Mouse (Mus musculus) liver, embryonic 12.5 days (tissue): ENCODE data around the gene Plg. TPM values are rescaled to one million over a fixed set of nuclear protein-coding genes. Genes with fewer than 3 reads are reported as not detected.
A peak's percentile ranks its signal among the peaks of the same experiment; 100 is the strongest.

Source experiments
- ATAC-seq: fragments of 200-750 bp; cut with Nextera tagmentation; 2 replicates; pipeline ENCODE4 v1.8.0; 2017; ENCODE audit warnings: moderate number of reproducible peaks, mild to moderate bottlenecking, moderate library complexity
- H3K27ac ChIP-seq: fragments of 300-500 bp; sonication (generic); 2 replicates; pipeline ENCODE4 v1.5.1; 2016; ENCODE audit warnings: mild to moderate bottlenecking
- H3K27me3 ChIP-seq: fragments of 300-500 bp; sonication (generic); replicated peaks from 2 replicates; pipeline ENCODE4 v1.6.1; 2016; ENCODE audit warnings: mild to moderate bottlenecking, moderate library complexity
- H3K36me3 ChIP-seq: fragments of 300-500 bp; sonication (generic); 2 replicates; pipeline ENCODE4 v1.6.1; 2016; ENCODE audit warnings: mild to moderate bottlenecking, moderate library complexity
- H3K4me1 ChIP-seq: fragments of 300-500 bp; sonication (generic); 2 replicates; pipeline ENCODE4 v1.6.1; 2016
- H3K4me2 ChIP-seq: fragments of 300-500 bp; sonication (generic); 2 replicates; pipeline ENCODE4 v1.6.1; 2016; ENCODE audit warnings: mild to moderate bottlenecking, moderate library complexity
- H3K4me3 ChIP-seq: fragments of 300-500 bp; sonication (generic); 2 replicates; pipeline ENCODE4 v1.5.1; 2016; ENCODE audit warnings: mild to moderate bottlenecking, moderate library complexity
- H3K9ac ChIP-seq: fragments of 300-500 bp; sonication (generic); 2 replicates; pipeline ENCODE4 v1.6.1; 2016; ENCODE audit warnings: mild to moderate bottlenecking, moderate library complexity
- H3K9me3 ChIP-seq: fragments of 300-500 bp; sonication (generic); replicated peaks from 2 replicates; pipeline ENCODE4 v1.6.1; 2016; ENCODE audit warnings: mild to moderate bottlenecking, moderate library complexity
- WGBS: fragments of 180-500 bp; shearing (Covaris S2); methylation state at CpG from one replicate; pipeline ENCODE4 v1.1.7; 2016; ENCODE audit not compliant: insufficient replicate concordance; 5-methylcytosine and 5-hydroxymethylcytosine counted together
- polyA plus RNA-seq: library from polyadenylated mRNA; unstranded; fragments of >200 nt; fragmentation: Nextera tagmentation; extraction: Ambion mirVana; gene quantifications from 2 replicates; pipeline ENCODE4 v1.2.1, GENCODE M21; 2016

The Plg gene
- polyA plus RNA-seq, 1 experiment from 2014 or later: 139 TPM

DNA sequence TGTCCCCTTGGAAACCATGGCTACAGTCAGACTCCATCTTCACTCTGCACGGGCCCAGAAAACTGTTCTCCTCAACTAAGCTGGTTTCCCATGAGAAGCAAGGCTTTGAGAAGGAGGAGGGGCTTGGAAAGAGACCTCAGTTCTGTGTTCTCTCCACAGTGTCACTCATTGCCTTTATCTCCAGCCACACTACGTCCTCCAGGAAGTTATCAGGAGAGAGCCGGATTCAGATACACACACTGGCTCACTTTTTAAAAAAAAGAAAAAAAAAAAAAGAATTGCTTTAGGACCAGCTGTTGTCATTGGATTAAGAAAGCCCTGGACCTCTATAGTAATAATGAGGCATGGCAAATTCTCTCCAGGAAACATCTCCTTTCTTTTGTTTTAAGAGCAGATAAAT lies 48.7 kb downstream of the Plg start:
- Histone ChIP-seq H3K9me3 (no peaks in the 10 kb centered on the region), H3K4me2 (peak overlapping the region; percentile 32; the same call in 1 of the 2 replicates), H3K36me3 (no peaks in the 10 kb centered on the region), H3K9ac (no peak overlapping the region), H3K27ac (no peak overlapping the region), H3K27me3 (no peaks in the 10 kb centered on the region), H3K4me1 (peaks cover 23% of the 10 kb centered on the region), H3K4me3 (no peak overlapping the region)
- WGBS: 6% methylated on average over 3 of the region's 3 CpGs
- ATAC-seq: peak; percentile 91

DNA sequence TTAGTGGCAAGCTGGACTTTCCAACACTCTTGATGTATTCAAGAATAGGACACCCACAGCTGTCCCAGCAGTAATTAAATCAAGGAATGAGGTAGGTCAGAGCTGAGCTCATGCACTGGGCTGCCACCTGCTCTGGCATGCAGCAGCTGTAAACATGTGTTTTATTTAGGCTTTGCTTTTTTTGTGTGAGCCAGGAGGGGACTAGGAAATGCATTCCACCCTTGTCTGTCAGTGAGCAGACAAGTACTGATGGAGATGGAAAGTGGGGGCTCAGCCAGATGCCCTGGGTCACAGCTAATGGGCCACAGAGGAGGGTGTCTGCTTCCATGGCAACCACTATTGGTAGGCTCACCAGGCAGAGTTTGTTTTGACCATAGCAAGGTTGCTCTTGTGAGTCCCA lies 50.0 kb downstream of the Plg start:
- Histone ChIP-seq H3K9ac (no peak overlapping the region), H3K27ac (no peak overlapping the region), H3K27me3 (no peaks in the 10 kb centered on the region), H3K4me2 (no peak overlapping the region), H3K36me3 (no peaks in the 10 kb centered on the region), H3K9me3 (no peaks in the 10 kb centered on the region), H3K4me1 (peaks cover 23% of the 10 kb centered on the region), H3K4me3 (no peak overlapping the region)
- no peak for ATAC-seq

DNA sequence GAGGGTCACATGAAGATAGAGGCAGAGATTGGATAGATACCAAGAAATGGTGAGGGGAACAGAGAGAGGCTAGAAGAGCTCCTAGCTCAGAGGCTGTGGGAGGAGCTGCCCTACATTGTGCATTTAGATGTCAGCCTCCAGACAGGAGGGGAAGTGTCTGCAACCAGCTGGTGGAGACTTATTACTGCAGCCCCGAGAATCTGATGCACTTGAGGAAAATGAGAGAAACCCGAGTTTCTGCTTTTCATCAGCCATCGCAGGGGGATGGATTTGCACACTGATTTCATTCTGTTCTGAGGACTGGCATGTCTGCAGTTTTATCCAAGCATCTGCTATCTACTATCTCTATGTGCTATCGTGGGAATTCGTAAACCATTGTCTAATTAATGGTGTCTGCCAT lies 53.3 kb downstream of the Plg start:
- 50% methylated on average over 5 of the region's 5 CpGs for WGBS
- Histone ChIP-seq H3K27ac (no peak overlapping the region), H3K4me3 (no peak overlapping the region), H3K9ac (no peak overlapping the region), H3K36me3 (no peaks in the 10 kb centered on the region), H3K27me3 (no peaks in the 10 kb centered on the region), H3K9me3 (no peaks in the 10 kb centered on the region), H3K4me1 (peaks cover 19% of the 10 kb centered on the region), H3K4me2 (no peak overlapping the region)
- ATAC-seq: no peak

DNA sequence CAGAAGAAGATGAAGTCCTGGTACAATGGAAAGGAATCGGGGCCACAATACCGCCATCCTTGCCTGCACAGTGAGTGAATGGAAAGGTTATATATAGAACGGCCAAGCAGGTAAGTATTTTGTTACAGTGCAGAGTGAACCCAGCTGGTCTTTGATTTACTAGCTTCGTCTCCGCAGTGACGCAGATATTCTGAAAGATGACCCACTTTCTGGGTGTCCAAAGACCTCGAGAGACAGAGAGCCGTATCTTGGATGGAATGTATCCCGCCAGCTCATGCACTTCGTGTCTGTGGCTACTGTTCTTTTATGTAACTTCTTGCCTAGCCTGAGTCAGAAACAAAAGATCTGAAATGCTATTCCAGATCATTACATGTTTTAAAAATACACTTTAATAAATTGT lies 59.4 kb downstream of the Plg start:
- ATAC-seq: no peak
- Histone ChIP-seq H3K4me1 (no peaks in the 10 kb centered on the region), H3K27ac (no peak overlapping the region), H3K27me3 (no peaks in the 10 kb centered on the region), H3K9me3 (no peaks in the 10 kb centered on the region), H3K9ac (no peak overlapping the region), H3K36me3 (no peaks in the 10 kb centered on the region), H3K4me2 (no peak overlapping the region), H3K4me3 (no peak overlapping the region)
- WGBS: 79% methylated on average over 10 of the region's 10 CpGs

DNA sequence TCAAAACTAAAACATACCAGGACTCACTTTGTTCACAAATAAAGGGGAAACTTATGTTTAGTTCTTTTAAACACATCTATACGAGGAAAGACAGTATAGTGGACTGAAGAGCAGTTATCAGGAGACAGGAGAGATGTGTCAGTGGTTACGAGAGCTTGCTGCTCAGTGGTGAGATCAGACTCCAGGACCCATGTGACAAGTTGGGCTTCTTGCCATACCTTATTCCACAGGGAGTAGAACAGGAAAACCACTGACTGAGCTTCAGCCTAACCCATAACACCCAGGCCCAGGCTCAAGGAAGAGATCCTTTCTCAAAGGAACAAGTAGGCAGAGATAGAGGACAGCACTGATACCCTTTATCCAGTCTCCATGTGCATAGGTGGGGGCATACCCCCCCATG lies 66.2 kb downstream of the Plg start:
- no peaks in the 10 kb centered on the region for H3K9me3 ChIP-seq
- H3K9ac ChIP-seq: no peak overlapping the region
- H3K36me3 ChIP-seq: no peaks in the 10 kb centered on the region
- no peak overlapping the region for H3K27ac ChIP-seq
- no peaks in the 10 kb centered on the region for H3K4me1 ChIP-seq
- H3K27me3 ChIP-seq: no peaks in the 10 kb centered on the region
- no peak overlapping the region for H3K4me3 ChIP-seq
- no peak for ATAC-seq
- no peak overlapping the region for H3K4me2 ChIP-seq
- WGBS: 56% methylated on average over 2 of the region's 2 CpGs

DNA sequence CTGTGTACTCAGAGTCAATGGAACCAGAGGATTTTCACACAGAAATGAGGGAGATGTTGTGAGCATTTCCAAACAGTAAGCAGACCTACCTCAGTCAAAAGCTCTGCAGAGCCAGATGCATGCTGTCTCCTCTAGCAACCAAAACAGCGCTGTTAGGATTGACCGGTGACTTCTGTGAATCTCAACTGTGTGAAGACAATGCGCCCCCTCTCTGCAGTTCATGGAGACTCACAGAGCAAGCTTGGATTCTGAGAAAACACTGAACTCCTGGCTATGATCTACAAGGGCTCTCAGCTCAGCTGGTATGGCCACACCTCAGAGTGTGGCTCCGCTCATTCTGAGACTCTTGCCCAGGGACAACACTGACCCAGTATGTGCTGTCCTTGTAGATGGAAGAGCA lies 72.8 kb downstream of the Plg start:
- no peaks in the 10 kb centered on the region for H3K36me3 ChIP-seq
- WGBS: 73% methylated on average over 4 of the region's 4 CpGs
- ATAC-seq: no peak
- no peaks in the 10 kb centered on the region for H3K9me3 ChIP-seq
- no peak overlapping the region for H3K4me2 ChIP-seq
- H3K4me1 ChIP-seq: no peaks in the 10 kb centered on the region
- no peak overlapping the region for H3K4me3 ChIP-seq
- H3K9ac ChIP-seq: no peak overlapping the region
- H3K27ac ChIP-seq: no peak overlapping the region
- H3K27me3 ChIP-seq: no peaks in the 10 kb centered on the region

DNA sequence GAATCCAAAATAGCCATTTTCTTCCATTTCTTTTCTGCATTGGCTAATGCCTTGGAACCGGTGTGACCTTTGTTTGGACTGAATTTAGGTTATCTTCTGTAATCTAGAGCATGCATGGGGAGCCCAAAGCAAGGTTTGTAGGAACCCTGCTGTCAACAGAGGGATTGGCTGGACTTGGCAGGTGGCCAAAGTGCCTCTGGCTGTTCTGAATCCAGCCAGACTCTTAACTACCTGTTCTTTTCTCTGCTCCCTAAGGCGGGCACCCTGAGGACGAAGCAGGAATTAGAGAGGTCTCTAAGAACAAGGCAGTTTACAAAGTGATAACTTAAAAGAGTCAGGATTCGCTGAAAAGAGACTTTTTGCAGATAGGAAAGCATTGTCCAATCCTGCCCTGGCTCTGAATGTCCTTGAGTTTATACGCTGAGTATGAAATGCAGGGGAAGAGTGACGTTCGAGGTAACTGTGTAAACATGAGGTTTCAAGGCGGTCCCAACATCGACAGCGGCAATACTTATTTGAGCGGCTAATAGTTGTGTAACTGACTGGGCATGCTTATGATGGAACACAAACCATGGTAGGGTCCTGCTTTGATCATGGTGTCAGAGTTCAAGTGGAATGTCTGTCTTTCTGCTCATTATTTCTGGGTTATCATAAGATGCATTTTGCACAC lies 74.6 kb downstream of the Plg start:
- H3K27me3 ChIP-seq: no peaks in the 10 kb centered on the region
- ATAC-seq: no peak
- H3K4me1 ChIP-seq: no peaks in the 10 kb centered on the region
- no peak overlapping the region for H3K4me3 ChIP-seq
- no peak overlapping the region for H3K27ac ChIP-seq
- no peaks in the 10 kb centered on the region for H3K9me3 ChIP-seq
- 70% methylated on average over 11 of the region's 11 CpGs for WGBS
- H3K9ac ChIP-seq: no peak overlapping the region
- H3K4me2 ChIP-seq: no peak overlapping the region
- no peaks in the 10 kb centered on the region for H3K36me3 ChIP-seq

DNA sequence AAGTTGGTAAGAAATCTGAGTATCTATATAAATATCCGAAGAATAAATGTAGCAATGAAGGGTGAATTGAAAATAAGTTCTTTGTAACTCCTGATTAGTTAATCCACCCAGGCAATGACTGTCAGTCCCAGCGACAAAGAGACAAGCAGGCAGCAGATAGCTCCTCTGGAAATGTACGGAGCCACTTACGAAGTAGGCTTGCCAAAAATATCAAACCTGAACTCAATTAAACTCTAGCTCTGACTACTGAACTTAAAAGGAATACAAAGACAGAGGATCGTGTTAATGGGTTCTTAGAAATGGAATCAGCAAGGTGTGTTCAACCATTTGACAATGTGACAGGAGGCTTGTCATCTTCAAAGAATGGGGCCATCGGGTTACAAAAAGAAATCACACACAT lies 75.3 kb downstream of the Plg start:
- no peak overlapping the region for H3K9ac ChIP-seq
- no peak overlapping the region for H3K4me2 ChIP-seq
- H3K9me3 ChIP-seq: no peaks in the 10 kb centered on the region
- 72% methylated on average over 6 of the region's 6 CpGs for WGBS
- H3K27ac ChIP-seq: no peak overlapping the region
- no peaks in the 10 kb centered on the region for H3K27me3 ChIP-seq
- no peak overlapping the region for H3K4me3 ChIP-seq
- ATAC-seq: no peak
- H3K4me1 ChIP-seq: no peaks in the 10 kb centered on the region
- no peaks in the 10 kb centered on the region for H3K36me3 ChIP-seq

DNA sequence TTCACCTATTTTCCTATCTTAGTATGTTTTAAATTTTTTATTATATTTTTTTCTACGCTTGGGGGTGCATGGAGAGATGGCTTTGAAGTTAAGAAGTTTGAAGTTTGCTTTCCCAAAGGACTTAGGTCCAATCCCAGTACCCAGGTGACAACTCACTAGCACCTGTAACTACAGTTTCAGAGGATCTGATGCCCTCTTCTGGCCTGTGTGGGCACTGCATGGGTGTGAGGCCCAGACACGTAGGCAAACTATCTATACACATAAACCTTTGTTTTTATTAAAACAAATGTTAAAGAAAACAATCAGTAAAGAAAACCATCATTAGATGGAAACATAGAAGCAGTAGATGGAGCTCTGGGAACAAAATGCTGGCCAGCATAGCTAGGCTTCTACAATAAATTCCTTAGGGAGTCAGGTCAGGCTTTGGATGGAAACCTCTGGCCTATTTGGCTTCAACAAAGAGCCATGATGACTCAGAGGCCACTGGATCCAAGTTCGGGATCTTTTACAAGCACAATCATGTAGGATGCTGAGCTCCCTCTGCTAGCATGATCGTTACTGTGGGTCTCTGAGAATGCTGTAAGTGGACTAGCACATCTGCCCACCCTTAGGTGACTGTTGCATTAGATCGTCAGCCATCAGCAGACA lies 76.9 kb downstream of the Plg start:
- H3K27ac ChIP-seq: no peak overlapping the region
- 63% methylated on average over 5 of the region's 5 CpGs for WGBS
- no peak overlapping the region for H3K9ac ChIP-seq
- ATAC-seq: no peak
- H3K4me1 ChIP-seq: no peaks in the 10 kb centered on the region
- H3K27me3 ChIP-seq: no peaks in the 10 kb centered on the region
- H3K4me2 ChIP-seq: no peak overlapping the region
- no peaks in the 10 kb centered on the region for H3K9me3 ChIP-seq
- H3K36me3 ChIP-seq: no peaks in the 10 kb centered on the region
- no peak overlapping the region for H3K4me3 ChIP-seq

DNA sequence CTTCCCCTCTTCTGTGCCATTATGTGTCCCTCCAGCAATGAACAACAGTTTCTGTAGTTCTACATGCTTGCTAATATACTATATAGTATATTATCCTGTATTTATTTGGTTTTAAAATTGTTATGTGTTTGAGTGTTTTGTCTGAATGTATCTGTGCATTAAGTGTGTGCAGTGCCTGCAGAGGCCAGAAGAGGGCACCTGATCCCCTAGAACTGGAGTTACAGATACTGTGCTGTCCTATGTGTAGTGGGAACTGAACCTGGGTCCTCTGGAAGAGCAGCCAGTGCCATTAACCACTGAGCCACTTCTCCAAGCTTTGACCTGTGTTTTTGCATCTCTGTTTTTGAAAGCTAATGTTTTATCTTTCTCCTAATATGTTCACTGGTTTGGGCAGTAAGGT lies 82.8 kb downstream of the Plg start:
- Histone ChIP-seq H3K4me1 (no peaks in the 10 kb centered on the region), H3K4me2 (no peak overlapping the region), H3K9ac (no peak overlapping the region), H3K9me3 (0 out of 2 replicates have a peak, but pooled peaks cover 4% of the 10 kb centered on the region), H3K27ac (no peak overlapping the region), H3K4me3 (no peak overlapping the region), H3K27me3 (0 out of 2 replicates have a peak, but pooled peaks cover 3% of the 10 kb centered on the region), H3K36me3 (no peaks in the 10 kb centered on the region)
- no peak for ATAC-seq

DNA sequence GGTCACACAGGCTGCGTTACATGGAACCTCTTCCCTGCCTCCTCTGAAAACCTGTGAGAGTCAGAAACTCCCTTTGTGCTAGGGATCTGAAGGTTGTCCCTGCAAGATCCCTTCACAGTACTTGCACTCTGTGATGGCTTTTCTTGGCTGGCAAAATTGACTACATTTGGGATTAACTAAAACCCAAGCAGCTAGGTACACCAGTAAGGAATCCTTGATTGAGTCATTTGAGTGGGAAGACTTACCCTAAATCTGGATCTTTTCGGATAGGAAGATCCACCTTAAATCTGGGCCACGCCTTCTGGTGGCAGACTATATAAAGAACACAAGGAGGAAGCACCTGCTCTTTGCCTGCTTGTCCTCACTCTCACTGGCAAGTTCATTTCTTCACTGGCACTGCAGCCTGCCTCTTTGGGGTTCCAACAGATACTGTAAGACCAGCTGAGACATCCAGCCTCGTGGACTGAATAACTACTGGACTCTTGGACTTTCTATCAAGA lies 88.1 kb downstream of the Plg start:
- H3K4me3 ChIP-seq: no peak overlapping the region
- 63% methylated on average over 4 of the region's 4 CpGs for WGBS
- H3K9ac ChIP-seq: no peak overlapping the region
- 0 out of 2 replicates have a peak, but pooled peaks cover 5% of the 10 kb centered on the region for H3K4me1 ChIP-seq
- H3K36me3 ChIP-seq: no peaks in the 10 kb centered on the region
- ATAC-seq: no peak
- H3K27me3 ChIP-seq: 0 out of 2 replicates have a peak, but pooled peaks cover 3% of the 10 kb centered on the region
- no peak overlapping the region for H3K4me2 ChIP-seq
- H3K27ac ChIP-seq: no peak overlapping the region
- 0 out of 2 replicates have a peak, but pooled peaks cover under 1% of the 10 kb centered on the region for H3K9me3 ChIP-seq

DNA sequence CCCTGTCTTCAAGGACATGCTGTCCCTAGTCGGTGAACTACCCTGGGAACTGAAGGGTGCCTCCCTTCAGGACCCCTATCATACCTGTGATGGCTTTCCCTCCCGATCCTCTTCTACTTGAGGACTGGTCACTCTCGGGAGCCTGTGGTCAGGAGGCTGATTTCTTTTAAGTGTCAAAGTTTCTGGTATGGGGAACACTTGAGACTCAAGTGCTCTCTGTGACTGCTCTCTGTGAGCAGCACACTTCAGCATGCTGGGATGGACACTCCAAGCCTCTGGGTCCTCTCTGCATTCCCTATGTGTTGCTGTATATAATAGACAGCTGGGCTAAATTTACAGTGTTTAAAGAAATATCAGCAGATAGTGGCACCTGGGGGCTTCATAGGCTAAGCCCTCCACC lies 89.2 kb downstream of the Plg start:
- H3K9ac ChIP-seq: no peak overlapping the region
- no peaks in the 10 kb centered on the region for H3K36me3 ChIP-seq
- 58% methylated on average over 3 of the region's 3 CpGs for WGBS
- no peak overlapping the region for H3K4me3 ChIP-seq
- H3K4me2 ChIP-seq: no peak overlapping the region
- H3K9me3 ChIP-seq: no peaks in the 10 kb centered on the region
- 0 out of 2 replicates have a peak, but pooled peaks cover 3% of the 10 kb centered on the region for H3K27me3 ChIP-seq
- ATAC-seq: no peak
- no peak overlapping the region for H3K27ac ChIP-seq
- H3K4me1 ChIP-seq: 0 out of 2 replicates have a peak, but pooled peaks cover 5% of the 10 kb centered on the region
